Mouse (Mus musculus): Measurements from ENCODE around the gene Mcm10.

- TF ChIP-seq CHD2 (IDR thresholded peaks at IDR 0.05; ENCODE audit: low read depth, low read length): no peak
- no peak for TF ChIP-seq ZC3H11A (IDR thresholded peaks at IDR 0.05; ENCODE audit: borderline replicate concordance, low read depth, low read length)
- no peak for TF ChIP-seq MAFK (IDR thresholded peaks at IDR 0.05; ENCODE audit: insufficient read depth, low read depth, low read length)
These were observed 38.0 kb upstream of the Mcm10 start for GRCm38 (mm10) chr2:5050562-5050961.

Data from ES-E14 (cell line).